Mouse (Mus musculus) small intestine, adult 2 months (tissue): ENCODE results near the gene Cherp.

Experiments
- CTCF ChIP-seq: fragments of 200-500 bp; IDR thresholded peaks from 2 replicates; pipeline ENCODE4 v1.5.1; 2012; ENCODE audit warnings: low read depth, mild to moderate bottlenecking, control low read depth, inconsistent platforms, low read length, moderate library complexity, mixed read lengths; ENCODE audit not compliant: insufficient replicate concordance, insufficient read length; ENCODE audit errors: extremely low read depth
- POLR2A ChIP-seq: fragments of 200-500 bp; IDR thresholded peaks from 2 replicates; pipeline ENCODE4 v1.6.1; 2012; ENCODE audit warnings: low read depth, mild to moderate bottlenecking, control low read depth, inconsistent platforms, low read length, moderate library complexity

- TF ChIP-seq CTCF (no peak), POLR2A (no peak)
Measured at GRCm38 (mm10) chr8:72504637-72505314, 29.8 kb upstream of the Cherp start.
